Mouse (Mus musculus) stomach, postnatal 0 days (tissue): Measurements from ENCODE around the gene Phb2.

Experiments used
- CTCF ChIP-seq: IDR thresholded peaks from 2 replicates; pipeline ENCODE4 v1.5.1; 2016; ENCODE audit warnings: antibody characterized with exemption, low read depth, mild to moderate bottlenecking, moderate library complexity
- EP300 ChIP-seq: optimal IDR thresholded peaks from 2 replicates; pipeline ENCODE3; 2016; ENCODE audit warnings: antibody characterized with exemption

DNA sequence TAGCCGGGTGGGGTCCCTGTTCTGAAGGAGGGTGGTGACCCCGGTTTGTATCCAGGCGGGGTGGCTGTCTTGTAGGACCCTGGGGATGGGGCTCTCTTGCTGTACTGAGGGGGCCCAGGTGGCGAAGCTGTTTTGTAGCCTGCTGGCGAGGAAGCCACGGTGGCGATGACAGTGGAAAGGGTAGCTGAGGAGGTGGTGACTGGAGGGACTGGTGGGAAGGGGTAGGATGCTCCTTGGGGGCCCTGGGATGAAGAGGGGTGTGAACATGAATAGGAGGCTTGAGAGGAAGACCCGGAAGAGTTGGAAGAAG lies 34.1 kb downstream of the Phb2 start:
- TF ChIP-seq CTCF (no peak), EP300 (no peak)
